Mouse (Mus musculus) olfactory bulb, adult 2 months (tissue): ENCODE measurements around the gene Tfeb.

Experiments used
- CTCF ChIP-seq: fragments of 200-500 bp; IDR thresholded peaks from 2 replicates; pipeline ENCODE4 v1.5.1; 2012; ENCODE audit warnings: low read depth, mild to moderate bottlenecking, low read length, moderate library complexity; ENCODE audit not compliant: insufficient read depth
- POLR2A ChIP-seq: fragments of 200-500 bp; IDR thresholded peaks from 2 replicates; pipeline ENCODE4 v1.6.1; 2012; ENCODE audit warnings: mild to moderate bottlenecking, low read depth, low read length, moderate library complexity; ENCODE audit not compliant: insufficient read depth

- TF ChIP-seq POLR2A (no peak), CTCF (no peak)
These were observed 50.8 kb downstream of the Tfeb start for GRCm38 (mm10) chr17:47787632-47788031.
